Mouse (Mus musculus): Measurements from ENCODE around the gene Rreb1. TPM values are rescaled to one million over a fixed set of nuclear protein-coding genes. Genes with fewer than 3 reads are reported as not detected.

The Rreb1 gene
- polyA plus RNA-seq (2012; rRNA removed), result 36.3 and 39.1 TPM in 2 replicates

DNA sequence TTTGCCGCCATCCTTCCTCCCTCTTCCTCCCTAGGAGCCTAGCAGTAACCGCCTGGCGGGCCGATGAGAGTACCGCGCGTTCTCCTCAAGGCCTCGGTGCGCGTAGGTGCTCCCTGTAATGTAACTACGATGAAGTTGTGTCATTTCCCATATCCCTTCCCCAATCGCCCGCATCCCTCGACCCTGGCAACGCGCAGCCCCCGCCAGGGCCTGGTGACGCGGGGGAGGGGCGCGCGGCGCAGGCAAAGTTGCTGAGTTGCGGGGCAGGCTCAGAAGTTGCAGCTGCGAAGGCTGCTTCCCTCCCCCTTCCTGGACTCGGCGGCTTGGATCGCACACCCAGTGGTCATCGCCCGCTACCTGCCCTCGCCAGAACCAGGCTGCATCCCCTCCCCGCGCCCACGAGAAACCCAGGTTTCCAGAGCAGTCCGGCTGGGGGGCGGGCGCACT lies at the start of gene Rreb1:
TSS of gene Rreb1 (plus strand) at position 254 of the 447 bp plus-strand sequence.

DNA sequence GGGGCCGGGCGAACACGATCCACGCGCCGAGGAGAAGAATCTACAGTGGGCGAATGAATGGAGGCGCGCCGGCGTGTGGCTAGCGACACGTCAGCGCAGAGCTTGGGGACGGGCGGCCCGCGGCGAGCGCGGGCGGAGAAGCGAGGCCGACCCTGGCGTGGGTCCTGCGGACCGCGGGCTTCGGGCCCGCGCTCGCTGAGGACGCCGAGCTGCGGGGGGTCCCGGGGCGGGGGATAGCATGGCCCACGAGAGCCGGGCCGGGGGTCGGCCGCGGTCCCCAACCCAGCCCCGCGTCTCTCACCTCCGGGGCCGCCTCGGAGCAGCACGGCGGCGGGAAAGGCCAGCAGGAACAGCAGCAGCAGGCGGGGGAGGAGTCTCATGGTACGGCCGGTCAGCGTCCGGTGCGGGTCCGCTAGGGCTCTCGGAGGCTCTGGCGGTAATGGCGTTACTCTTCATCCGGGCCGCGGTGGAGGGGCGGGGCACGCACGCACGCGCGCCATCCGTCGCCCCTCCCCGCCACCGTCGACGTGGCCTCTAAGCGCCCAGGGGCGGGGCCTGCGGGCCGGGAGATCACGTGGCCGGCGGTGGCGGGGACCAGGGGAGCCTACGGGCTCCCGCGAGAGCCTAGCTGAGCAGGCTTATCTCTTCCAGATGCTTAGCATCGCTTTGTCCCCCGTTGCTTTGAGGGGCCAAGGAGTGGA lies 215.7 kb downstream of the Rreb1 start, which contains the start of gene Ssr1:
TSS of gene Ssr1 (minus strand) at position 514 of the 701 bp plus-strand sequence.

Other genes starting within 250 kb of the Rreb1 start
- gene Ssr1, start 215.8 kb downstream of the Rreb1 start, polyA plus RNA-seq (2012; rRNA removed), result 6.2 and 7.7 TPM in 2 replicates

Measured in ovary, adult 2 months (tissue).